Mouse (Mus musculus) cerebellum, adult (tissue): Measurements from ENCODE around the gene Hist2h2ac.
"Not testable (repeated sequence)": the region's sequence is repeated elsewhere in the genome, so short reads cannot be mapped to it uniquely, and the experiment has no call there.

ENCODE experiments used
- ATAC-seq: cut with Nextera tagmentation; 2 replicates; pipeline ENCODE4 v1.9.2; 2017; ENCODE audit warnings: mild to moderate bottlenecking, moderate library complexity, mixed read lengths; ENCODE audit not compliant: insufficient number of reproducible peaks, low FRiP score, low TSS enrichment

The Hist2h2ac gene

GRCm38 (mm10) chr3:96230910-96231757 is 10.5 kb upstream of the Hist2h2ac start:
- no peak for ATAC-seq

- ATAC-seq = no peak
Observed at GRCm38 (mm10) chr3:96230404-96230803, 9.7 kb upstream of the Hist2h2ac start.

GRCm38 (mm10) chr3:96228828-96229227 is 8.1 kb upstream of the Hist2h2ac start:
- ATAC-seq = no peak

GRCm38 (mm10) chr3:96226695-96227648 is 6.3 kb upstream of the Hist2h2ac start:
- ATAC-seq = no peak

GRCm38 (mm10) chr3:96225421-96225820 is 4.7 kb upstream of the Hist2h2ac start:
- no peak for ATAC-seq

GRCm38 (mm10) chr3:96222774-96223173 is 2.1 kb upstream of the Hist2h2ac start:
- ATAC-seq = no peak

- no peak for ATAC-seq
Observed at GRCm38 (mm10) chr3:96221640-96222038, 959 bp upstream of the Hist2h2ac start.

GRCm38 (mm10) chr3:96220131-96220764 is 432 bp downstream of the Hist2h2ac start:
- not testable (repeated sequence) for ATAC-seq

GRCm38 (mm10) chr3:96219661-96220130 is 984 bp downstream of the Hist2h2ac start, which contains the start of the genes Bola1 and Hist2h2ab:
TSS of gene Bola1 (minus strand) at chr3:96219709.
TSS of gene Hist2h2ab (plus strand) at chr3:96219865.
- peak; percentile 89 for ATAC-seq

- ATAC-seq = peak; percentile 17; the same call in 1 of the 2 replicates
Observed at GRCm38 (mm10) chr3:96219191-96219641, 1.5 kb downstream of the Hist2h2ac start.

GRCm38 (mm10) chr3:96209242-96209641 is 11.4 kb downstream of the Hist2h2ac start:
- no peak for ATAC-seq

- no peak for ATAC-seq
Observed at GRCm38 (mm10) chr3:96207819-96208218, 12.9 kb downstream of the Hist2h2ac start.

- ATAC-seq = no peak
Observed at GRCm38 (mm10) chr3:96199731-96200130, 20.9 kb downstream of the Hist2h2ac start.

- not testable (repeated sequence) for ATAC-seq
Observed at GRCm38 (mm10) chr3:96198601-96199251, 22.0 kb downstream of the Hist2h2ac start.

GRCm38 (mm10) chr3:96198181-96198580 is 22.5 kb downstream of the Hist2h2ac start:
- no peak for ATAC-seq

GRCm38 (mm10) chr3:96197129-96197749 is 23.4 kb downstream of the Hist2h2ac start:
- ATAC-seq = peak; percentile 92

GRCm38 (mm10) chr3:96196437-96197128 is 24.1 kb downstream of the Hist2h2ac start:
- ATAC-seq = no peak

- ATAC-seq = no peak
Observed at GRCm38 (mm10) chr3:96195616-96196313, 24.9 kb downstream of the Hist2h2ac start.
